ENCODE assay signal across 14 mouse cellular contexts in genomic region chr2:130469366-130469765, GRCm38 (mm10). TPM values are rescaled to one million over a fixed set of nuclear protein-coding genes. Genes with fewer than 3 reads are reported as not detected.
DNase-seq lines count a peak whose midpoint lies in the region; ATAC-seq and TF ChIP-seq lines count a peak whose summit lies in the region.
"Had no signal": no experiment of that assay in that cellular context is flagged by ENCODE, and none has a peak within 500 bp of the region (broad histone marks: within the 10 kb centered on the region; RNA-seq: fewer than 3 reads in every experiment).

No protein-coding gene starts in this region.

- no peak for TF ChIP-seq CTCF in cerebellum, adult 2 months (IDR thresholded peaks at IDR 0.05; ENCODE audit: borderline replicate concordance, insufficient read depth, low read depth, low read length)

- TF ChIP-seq POLR2A in cerebellum, adult 2 months (IDR thresholded peaks at IDR 0.05; ENCODE audit: borderline replicate concordance, insufficient read depth, low read length), result no peak

- peak; percentile 61; the same call in 1 of the 2 replicates for ATAC-seq in hindbrain, embryonic 15.5 days (ENCODE audit: low FRiP score, low read depth)
- ATAC-seq in hindbrain, embryonic 12.5 days (ENCODE audit: low FRiP score), result no peak
- 0 out of 2 replicates have a peak, but pooled peaks have one; percentile 61 for ATAC-seq in forebrain, embryonic 12.5 days (ENCODE audit: low FRiP score)
- ATAC-seq in midbrain, embryonic 15.5 days (replicated peaks), result peak; percentile 54
- ATAC-seq in intestine, embryonic 15.5 days, result no peak
- ATAC-seq: intestine, embryonic 16.5 days had no signal

- 14% methylated on average over 4 of the region's 4 CpGs for WGBS in hindbrain, embryonic 15.5 days
- WGBS in hindbrain, embryonic 12.5 days, result 32% methylated on average over 4 of the region's 4 CpGs
- 15% methylated on average over 4 of the region's 4 CpGs for WGBS in forebrain, embryonic 12.5 days
- 3% methylated on average over 4 of the region's 4 CpGs for WGBS in midbrain, embryonic 15.5 days
- WGBS in cerebellum, adult 2 months, result 47% methylated on average over 4 of the region's 4 CpGs
- WGBS in intestine, embryonic 15.5 days, result 64% methylated on average over 4 of the region's 4 CpGs

- H3K27me3 ChIP-seq in hindbrain, embryonic 15.5 days, result no peaks in the 10 kb centered on the region
- H3K27me3 ChIP-seq in hindbrain, embryonic 12.5 days, result no peaks in the 10 kb centered on the region
- H3K27me3 ChIP-seq in forebrain, embryonic 12.5 days, result no peaks in the 10 kb centered on the region
- H3K27me3 ChIP-seq in midbrain, embryonic 15.5 days (replicated peaks), result no peaks in the 10 kb centered on the region
- no peaks in the 10 kb centered on the region for H3K27me3 ChIP-seq in cerebellum, adult 2 months (ENCODE audit: control insufficient read depth, insufficient read depth, low read length)
- H3K27me3 ChIP-seq in intestine, embryonic 15.5 days (replicated peaks), result no peaks in the 10 kb centered on the region

- H3K4me3 ChIP-seq in hindbrain, embryonic 15.5 days, result no peak overlapping the region
- H3K4me3 ChIP-seq in hindbrain, embryonic 12.5 days, result no peak overlapping the region
- no peak overlapping the region for H3K4me3 ChIP-seq in forebrain, embryonic 12.5 days (replicated peaks)
- no peak overlapping the region for H3K4me3 ChIP-seq in midbrain, embryonic 15.5 days
- no peak overlapping the region for H3K4me3 ChIP-seq in cerebellum, adult 2 months (replicated peaks; ENCODE audit: insufficient read depth, low read depth, low read length)
- no peak overlapping the region for H3K4me3 ChIP-seq in intestine, embryonic 15.5 days (replicated peaks)
- H3K4me3 ChIP-seq: erythroblast, embryonic 14.5 days had no signal

- H3K4me1 ChIP-seq in hindbrain, embryonic 15.5 days (replicated peaks), result peaks cover 21% of the 10 kb centered on the region; the same call in 1 of the 2 replicates
- peaks cover 18% of the 10 kb centered on the region for H3K4me1 ChIP-seq in hindbrain, embryonic 12.5 days
- peaks cover 23% of the 10 kb centered on the region for H3K4me1 ChIP-seq in forebrain, embryonic 12.5 days
- peaks cover 16% of the 10 kb centered on the region for H3K4me1 ChIP-seq in midbrain, embryonic 15.5 days
- 0 out of 2 replicates have a peak, but pooled peaks cover 2% of the 10 kb centered on the region for H3K4me1 ChIP-seq in cerebellum, adult 2 months (ENCODE audit: control insufficient read depth, insufficient read depth, low read length)
- H3K4me1 ChIP-seq in intestine, embryonic 15.5 days (replicated peaks), result no peaks in the 10 kb centered on the region

- no peak overlapping the region for H3K27ac ChIP-seq in hindbrain, embryonic 15.5 days (replicated peaks)
- H3K27ac ChIP-seq in hindbrain, embryonic 12.5 days, result no peak overlapping the region
- no peak overlapping the region for H3K27ac ChIP-seq in forebrain, embryonic 12.5 days
- H3K27ac ChIP-seq in midbrain, embryonic 15.5 days, result 0 out of 2 replicates have a peak overlapping the region, but pooled peaks have one; percentile 14
- no peak overlapping the region for H3K27ac ChIP-seq in cerebellum, adult 2 months (ENCODE audit: insufficient read depth, low read length)
- H3K27ac ChIP-seq in intestine, embryonic 15.5 days, result no peak overlapping the region

- no peak overlapping the region for H3K9ac ChIP-seq in hindbrain, embryonic 15.5 days
- H3K9ac ChIP-seq in hindbrain, embryonic 12.5 days, result no peak overlapping the region
- no peak overlapping the region for H3K9ac ChIP-seq in forebrain, embryonic 12.5 days
- no peak overlapping the region for H3K9ac ChIP-seq in midbrain, embryonic 15.5 days
- no peak overlapping the region for H3K9ac ChIP-seq in intestine, embryonic 15.5 days

- DNase-seq in R1 (ENCODE audit: low read depth, low spot score), result peak; percentile 43
- no peak for DNase-seq in cerebellum, adult 2 months
- no peak for DNase-seq in adrenal gland, postnatal 14 days
- DNase-seq: B cell, adult 2 months; cerebellum, postnatal 25 days; gastrocnemius, postnatal 10 days; kidney, postnatal 4 days had no signal

- no peaks in the 10 kb centered on the region for H3K36me3 ChIP-seq in hindbrain, embryonic 15.5 days
- H3K36me3 ChIP-seq in hindbrain, embryonic 12.5 days, result no peaks in the 10 kb centered on the region
- no peaks in the 10 kb centered on the region for H3K36me3 ChIP-seq in forebrain, embryonic 12.5 days (replicated peaks)
- H3K36me3 ChIP-seq in midbrain, embryonic 15.5 days (replicated peaks), result no peaks in the 10 kb centered on the region
- no peaks in the 10 kb centered on the region for H3K36me3 ChIP-seq in intestine, embryonic 15.5 days

- H3K9me3 ChIP-seq in hindbrain, embryonic 15.5 days, result no peaks in the 10 kb centered on the region
- no peaks in the 10 kb centered on the region for H3K9me3 ChIP-seq in hindbrain, embryonic 12.5 days (replicated peaks)
- no peaks in the 10 kb centered on the region for H3K9me3 ChIP-seq in forebrain, embryonic 12.5 days
- no peaks in the 10 kb centered on the region for H3K9me3 ChIP-seq in midbrain, embryonic 15.5 days
- H3K9me3 ChIP-seq in intestine, embryonic 15.5 days, result no peaks in the 10 kb centered on the region

- no peak overlapping the region for H3K4me2 ChIP-seq in hindbrain, embryonic 15.5 days
- no peak overlapping the region for H3K4me2 ChIP-seq in hindbrain, embryonic 12.5 days (replicated peaks)
- H3K4me2 ChIP-seq in forebrain, embryonic 12.5 days, result peak overlapping the region; percentile 6
- no peak overlapping the region for H3K4me2 ChIP-seq in midbrain, embryonic 15.5 days
- H3K4me2 ChIP-seq in intestine, embryonic 15.5 days (replicated peaks), result no peak overlapping the region

RNA-seq across cellular contexts. Expression of gene Ptpra, which starts 19.3 kb away (rescaled TPM):
- polyA plus RNA-seq in hindbrain, embryonic 15.5 days (2015; fragmentation: Nextera tagmentation; extraction: Ambion mirVana), result 133 and 145 TPM in 2 replicates
- polyA plus RNA-seq in hindbrain, embryonic 12.5 days (2016; fragmentation: Nextera tagmentation; extraction: Ambion mirVana), result 129 and 138 TPM in 2 replicates
- polyA plus RNA-seq in forebrain, embryonic 12.5 days (2016; fragmentation: Nextera tagmentation; extraction: Ambion mirVana), result 130 and 138 TPM in 2 replicates
- 136 and 142 TPM in 2 replicates for polyA plus RNA-seq in midbrain, embryonic 15.5 days (2015; fragmentation: Nextera tagmentation; extraction: Ambion mirVana)
- polyA plus RNA-seq in cerebellum, adult 2 months (2012; rRNA removed), result 157 and 159 TPM in 2 replicates
- 100 and 101 TPM in 2 replicates for total RNA-seq in adrenal gland, postnatal 14 days (2021)
- polyA plus RNA-seq in intestine, embryonic 15.5 days (2015; fragmentation: Nextera tagmentation; extraction: Ambion mirVana), result 71.9 and 73.9 TPM in 2 replicates

RNA-seq across cellular contexts. Expression of gene Pced1a, which starts 44.9 kb away (rescaled TPM):
- polyA plus RNA-seq in hindbrain, embryonic 15.5 days (2015; fragmentation: Nextera tagmentation; extraction: Ambion mirVana), result 12.5 and 13.2 TPM in 2 replicates
- polyA plus RNA-seq in hindbrain, embryonic 12.5 days (2016; fragmentation: Nextera tagmentation; extraction: Ambion mirVana), result 12.3 and 12.4 TPM in 2 replicates
- 10.9 TPM in 2 replicates for polyA plus RNA-seq in forebrain, embryonic 12.5 days (2016; fragmentation: Nextera tagmentation; extraction: Ambion mirVana)
- polyA plus RNA-seq in midbrain, embryonic 15.5 days (2015; fragmentation: Nextera tagmentation; extraction: Ambion mirVana), result 13.4 and 16.1 TPM in 2 replicates
- polyA plus RNA-seq in cerebellum, adult 2 months (2012; rRNA removed), result 21.8 and 23.5 TPM in 2 replicates
- total RNA-seq in adrenal gland, postnatal 14 days (2021), result 13.6 TPM in 2 replicates
- 10.5 and 11.8 TPM in 2 replicates for polyA plus RNA-seq in intestine, embryonic 15.5 days (2015; fragmentation: Nextera tagmentation; extraction: Ambion mirVana)

RNA-seq across cellular contexts. Expression of gene Vps16, which starts 45.2 kb away (rescaled TPM):
- polyA plus RNA-seq in hindbrain, embryonic 15.5 days (2015; fragmentation: Nextera tagmentation; extraction: Ambion mirVana), result 102 and 105 TPM in 2 replicates
- polyA plus RNA-seq in hindbrain, embryonic 12.5 days (2016; fragmentation: Nextera tagmentation; extraction: Ambion mirVana), result 107 and 115 TPM in 2 replicates
- polyA plus RNA-seq in forebrain, embryonic 12.5 days (2016; fragmentation: Nextera tagmentation; extraction: Ambion mirVana), result 133 and 137 TPM in 2 replicates
- polyA plus RNA-seq in midbrain, embryonic 15.5 days (2015; fragmentation: Nextera tagmentation; extraction: Ambion mirVana), result 108 and 111 TPM in 2 replicates
- 120 and 128 TPM in 2 replicates for polyA plus RNA-seq in cerebellum, adult 2 months (2012; rRNA removed)
- total RNA-seq in adrenal gland, postnatal 14 days (2021), result 51.3 and 54.4 TPM in 2 replicates
- polyA plus RNA-seq in intestine, embryonic 15.5 days (2015; fragmentation: Nextera tagmentation; extraction: Ambion mirVana), result 74.3 and 76.7 TPM in 2 replicates

Comparison
In these comparisons a context has a peak if more than half of its experiments do, and no peak if none do; other contexts are left out.
1. ATAC-seq: peak in hindbrain, embryonic 15.5 days (single experiment), forebrain, embryonic 12.5 days (single experiment) and midbrain, embryonic 15.5 days (single experiment); none in hindbrain, embryonic 12.5 days (single experiment) and intestine, embryonic 15.5 days (single experiment).